Mouse (Mus musculus): Measurements from ENCODE around the gene Tbc1d30.
A peak's percentile ranks its signal among the peaks of the same experiment; 100 is the strongest.

The Tbc1d30 gene

DNA sequence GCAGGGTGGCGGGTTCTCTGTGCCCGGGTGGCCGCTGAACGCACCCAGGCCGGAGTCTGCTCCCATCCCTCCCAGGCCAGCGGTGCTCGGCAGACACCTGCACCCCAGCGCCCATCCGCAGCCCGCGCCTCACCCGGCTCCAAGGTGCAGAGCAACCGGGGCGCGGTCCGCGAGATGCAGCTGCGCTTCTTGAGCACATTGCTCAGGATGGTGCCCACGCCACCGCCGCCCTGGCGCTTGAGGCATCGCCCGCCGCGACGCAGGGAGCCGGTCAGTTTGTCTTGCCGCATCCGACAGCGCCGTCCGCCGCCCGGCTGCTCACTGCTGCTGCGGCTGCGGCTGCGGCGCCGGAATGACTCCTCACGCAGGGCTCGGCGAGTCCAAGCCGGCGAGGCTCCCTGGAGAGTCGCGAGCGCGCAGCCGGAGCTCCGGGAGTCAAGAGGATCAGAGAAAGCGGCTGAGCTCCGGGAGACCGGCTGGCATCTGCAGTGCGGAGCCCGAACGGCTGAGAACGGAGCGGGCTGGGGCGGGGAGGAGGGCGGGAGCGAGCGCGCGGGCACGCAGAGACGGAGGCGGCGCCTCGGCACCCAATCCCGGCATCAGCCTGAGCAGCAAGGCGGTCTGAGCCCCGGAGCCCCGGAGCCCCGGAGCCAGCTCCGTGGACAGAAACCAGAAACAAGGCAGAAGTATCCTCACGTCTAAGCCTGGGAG, 40.4 kb downstream of the Tbc1d30 start:
- DNase-seq (ENCODE audit: low spot score): peak; percentile 48

- DNase-seq (ENCODE audit: low spot score): no peak
Observed at GRCm38 (mm10) chr10:121309801-121310510, 41.1 kb downstream of the Tbc1d30 start.

DNA sequence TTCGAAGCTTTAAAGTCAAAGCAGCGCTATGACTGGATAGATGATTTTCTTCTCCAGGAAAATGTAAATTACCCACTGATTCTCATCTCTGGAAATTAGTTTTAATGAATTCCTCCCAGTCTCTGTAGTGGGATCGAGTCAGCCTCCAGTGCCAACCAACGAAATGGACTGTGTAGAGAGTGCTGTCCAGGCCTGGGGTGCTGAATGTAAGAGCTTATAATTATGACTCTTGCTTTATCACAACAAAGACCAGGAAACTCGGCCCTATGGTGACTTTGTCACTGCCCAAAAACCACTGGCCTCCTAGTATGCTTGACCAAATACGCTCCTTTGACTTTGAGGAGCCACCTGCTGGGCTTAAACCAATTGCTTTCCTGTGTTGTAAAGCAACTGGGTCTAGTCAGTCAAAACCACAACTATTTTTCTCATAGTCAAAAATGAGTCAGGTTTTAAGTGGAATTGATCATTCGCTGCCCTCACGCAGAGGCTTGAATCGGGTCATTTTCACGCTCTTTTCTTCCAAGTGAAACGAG, 41.9 kb downstream of the Tbc1d30 start:
- DNase-seq (ENCODE audit: low spot score): no peak

DNA sequence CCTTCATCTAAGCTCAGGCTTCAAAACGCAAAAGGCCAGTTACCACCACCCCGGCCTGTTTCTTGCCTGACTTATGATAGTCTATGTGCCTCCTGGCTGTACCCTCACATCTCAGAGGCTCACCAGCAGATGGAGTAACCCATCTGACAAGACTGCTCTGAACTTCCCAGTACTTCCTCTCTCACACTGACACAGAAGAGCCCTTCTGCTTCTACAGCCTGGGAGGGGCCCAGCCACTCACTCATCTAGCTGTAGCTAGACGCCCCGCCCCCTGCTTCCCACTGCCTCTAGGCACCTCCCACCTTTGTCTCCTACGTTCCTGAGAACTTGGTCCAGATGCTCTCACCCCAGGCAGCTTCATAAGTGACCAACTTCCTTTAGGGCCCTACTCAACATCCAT, 45.6 kb downstream of the Tbc1d30 start:
- no peak for DNase-seq (ENCODE audit: low spot score)

GRCm38 (mm10) chr10:121303559-121303958, 47.5 kb downstream of the Tbc1d30 start:
- DNase-seq (ENCODE audit: low spot score): no peak

- DNase-seq (ENCODE audit: low spot score): no peak
Observed at GRCm38 (mm10) chr10:121301868-121302267, 49.2 kb downstream of the Tbc1d30 start.

GRCm38 (mm10) chr10:121300659-121301058, 50.4 kb downstream of the Tbc1d30 start:
- DNase-seq (ENCODE audit: low spot score): no peak

DNA sequence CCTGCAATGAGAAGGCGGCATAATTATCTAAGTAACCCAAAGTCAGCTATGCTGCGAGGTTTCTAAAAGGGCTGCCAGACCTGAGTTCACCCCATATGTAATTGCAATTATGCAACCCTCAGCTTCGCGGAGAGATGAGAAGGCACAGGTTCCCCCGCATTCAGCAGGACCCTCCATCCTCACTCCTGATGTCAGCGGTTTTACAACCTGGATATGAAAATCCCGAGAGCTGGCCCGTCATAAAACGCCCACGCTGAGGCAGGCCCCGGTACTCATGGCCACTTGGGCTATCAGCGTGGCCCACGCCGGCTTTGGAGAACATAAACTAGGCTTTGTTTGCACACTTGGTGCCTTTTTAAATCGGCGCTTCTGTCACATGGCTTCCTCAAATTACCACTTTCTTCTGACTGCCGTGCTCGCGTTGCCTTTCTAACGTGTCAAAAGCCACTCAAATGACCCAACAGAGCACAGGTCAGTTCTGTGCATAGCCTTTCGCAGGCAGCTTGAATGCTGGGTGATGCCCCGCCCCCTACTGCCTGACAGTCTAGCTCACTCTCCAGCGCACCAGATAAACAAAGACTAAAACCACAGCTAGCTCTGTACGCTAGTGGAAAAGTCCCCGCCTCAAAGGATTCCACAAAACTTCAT, 53.9 kb downstream of the Tbc1d30 start:
- DNase-seq (ENCODE audit: low spot score): no peak

DNA sequence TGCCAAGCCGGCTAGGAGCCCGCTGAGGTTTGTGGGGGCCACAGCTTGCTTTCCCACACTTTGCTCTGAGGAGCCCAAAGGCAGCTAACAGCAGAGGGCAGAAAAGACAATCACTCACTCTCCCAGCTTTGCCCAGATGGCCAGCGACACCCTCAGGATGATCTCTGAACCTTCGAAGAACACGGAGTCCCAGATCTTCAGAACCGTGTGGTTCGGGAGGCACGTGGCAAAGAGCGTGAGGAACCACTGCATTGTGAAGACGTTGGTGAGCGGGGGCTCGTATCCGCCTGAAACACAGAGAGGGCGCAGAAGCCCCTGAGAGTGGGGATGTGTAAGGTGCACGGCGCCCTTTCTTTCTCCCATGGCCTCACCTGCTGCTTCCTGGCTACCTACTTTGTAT, 56.6 kb downstream of the Tbc1d30 start:
- DNase-seq (ENCODE audit: low spot score): no peak

GRCm38 (mm10) chr10:121293829-121294228, 57.2 kb downstream of the Tbc1d30 start:
- no peak for DNase-seq (ENCODE audit: low spot score)

GRCm38 (mm10) chr10:121291272-121291917, 59.7 kb downstream of the Tbc1d30 start:
- DNase-seq (ENCODE audit: low spot score): no peak

GRCm38 (mm10) chr10:121290682-121291078, 60.4 kb downstream of the Tbc1d30 start:
- no peak for DNase-seq (ENCODE audit: low spot score)

- no peak for DNase-seq (ENCODE audit: low spot score)
Observed at GRCm38 (mm10) chr10:121289970-121290681, 61.0 kb downstream of the Tbc1d30 start.

DNA sequence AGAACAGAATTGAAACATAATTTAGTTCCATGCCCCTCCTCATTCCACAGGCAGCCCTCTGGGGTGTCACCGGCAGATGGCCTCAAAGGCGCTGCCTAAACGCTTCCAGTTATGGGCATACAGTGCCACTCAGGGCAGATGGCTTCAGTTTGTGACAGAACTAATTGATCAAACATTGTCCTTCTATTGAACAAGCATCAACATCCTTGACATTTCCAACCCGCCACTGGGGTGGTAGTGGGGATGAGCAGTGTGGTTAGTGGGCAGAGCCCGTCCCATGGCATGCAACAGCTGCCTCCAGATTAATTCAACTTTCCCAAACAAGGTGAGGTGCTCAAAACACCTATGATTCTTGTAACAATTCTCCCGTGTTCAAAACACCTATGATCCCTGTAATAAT, 68.2 kb downstream of the Tbc1d30 start:
- DNase-seq (ENCODE audit: low spot score): no peak

DNA sequence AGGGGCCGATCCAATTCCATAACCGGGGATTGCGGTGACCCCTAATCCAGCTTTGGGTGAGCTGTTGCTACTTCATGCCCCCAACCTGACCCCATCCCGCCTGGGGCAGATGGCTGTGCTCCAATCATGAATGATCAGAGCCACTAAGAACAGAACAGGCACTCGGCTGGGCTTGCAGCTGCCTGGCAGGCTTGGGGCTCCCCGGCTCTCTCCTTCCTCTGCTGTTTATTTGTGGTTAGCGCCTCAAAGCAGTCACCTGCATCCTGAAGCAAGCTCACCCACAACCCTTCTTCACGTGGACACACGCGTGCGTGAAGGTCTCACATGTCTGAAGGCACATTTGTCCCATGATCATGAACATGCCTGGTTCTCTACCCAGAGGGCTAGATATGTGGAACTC, 68.6 kb downstream of the Tbc1d30 start:
- DNase-seq (ENCODE audit: low spot score): no peak

DNA sequence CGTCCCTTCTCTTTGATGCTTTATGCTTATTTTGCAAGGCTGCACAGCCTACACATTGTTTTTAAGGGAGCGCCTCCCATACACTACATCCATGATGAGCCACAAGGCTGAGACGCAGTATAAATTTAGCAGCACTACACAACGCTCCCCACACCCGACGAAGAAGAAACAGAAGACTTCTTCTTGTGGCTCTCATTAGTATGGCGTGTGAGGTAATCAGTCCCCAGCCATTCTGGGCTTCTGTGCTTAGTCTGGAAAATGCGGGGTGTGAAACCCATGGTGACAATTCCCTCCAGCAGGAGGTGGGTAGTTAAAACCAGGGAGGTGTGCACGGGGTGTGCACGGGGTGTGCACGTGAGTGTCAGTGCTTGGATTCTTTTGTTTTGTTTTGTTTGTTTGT, 70.1 kb downstream of the Tbc1d30 start:
- no peak for DNase-seq (ENCODE audit: low spot score)

GRCm38 (mm10) chr10:121277022-121277471, 74.0 kb downstream of the Tbc1d30 start:
- no peak for DNase-seq (ENCODE audit: low spot score)

- DNase-seq (ENCODE audit: low spot score): no peak
Observed at GRCm38 (mm10) chr10:121274964-121275363, 76.1 kb downstream of the Tbc1d30 start.

GRCm38 (mm10) chr10:121271002-121271401, 80.1 kb downstream of the Tbc1d30 start:
- DNase-seq (ENCODE audit: low spot score): no peak

- no peak for DNase-seq (ENCODE audit: low spot score)
Observed at GRCm38 (mm10) chr10:121268771-121269170, 82.3 kb downstream of the Tbc1d30 start.

DNA sequence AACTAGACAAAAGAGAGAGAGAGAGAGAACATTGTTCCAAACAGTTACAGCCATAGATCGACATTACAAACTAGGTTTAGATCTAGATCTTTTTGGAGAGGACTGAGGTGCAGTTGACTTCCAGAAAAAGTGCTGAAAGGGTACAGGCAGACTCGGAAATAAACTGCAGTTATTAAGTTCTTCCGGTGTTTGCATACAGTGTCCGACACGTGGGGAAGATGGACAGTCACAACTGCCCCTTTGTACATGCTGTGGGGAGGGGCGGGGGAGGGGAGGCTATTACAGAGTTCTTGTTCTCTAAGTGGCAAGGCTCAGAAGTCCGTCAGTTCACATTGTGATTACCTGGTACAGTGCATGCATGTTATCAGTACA, 86.9 kb downstream of the Tbc1d30 start:
- DNase-seq (ENCODE audit: low spot score): no peak
